Mouse (Mus musculus) brain, adult 2 months (tissue): Measurements from ENCODE around the gene Mrpl38.

Experiments used
- DNase-seq: peaks from one replicate; pipeline ENCODE4 v3.0.0; 2011; ENCODE audit warnings: low read depth, low spot score

Mrpl38 gene

DNA sequence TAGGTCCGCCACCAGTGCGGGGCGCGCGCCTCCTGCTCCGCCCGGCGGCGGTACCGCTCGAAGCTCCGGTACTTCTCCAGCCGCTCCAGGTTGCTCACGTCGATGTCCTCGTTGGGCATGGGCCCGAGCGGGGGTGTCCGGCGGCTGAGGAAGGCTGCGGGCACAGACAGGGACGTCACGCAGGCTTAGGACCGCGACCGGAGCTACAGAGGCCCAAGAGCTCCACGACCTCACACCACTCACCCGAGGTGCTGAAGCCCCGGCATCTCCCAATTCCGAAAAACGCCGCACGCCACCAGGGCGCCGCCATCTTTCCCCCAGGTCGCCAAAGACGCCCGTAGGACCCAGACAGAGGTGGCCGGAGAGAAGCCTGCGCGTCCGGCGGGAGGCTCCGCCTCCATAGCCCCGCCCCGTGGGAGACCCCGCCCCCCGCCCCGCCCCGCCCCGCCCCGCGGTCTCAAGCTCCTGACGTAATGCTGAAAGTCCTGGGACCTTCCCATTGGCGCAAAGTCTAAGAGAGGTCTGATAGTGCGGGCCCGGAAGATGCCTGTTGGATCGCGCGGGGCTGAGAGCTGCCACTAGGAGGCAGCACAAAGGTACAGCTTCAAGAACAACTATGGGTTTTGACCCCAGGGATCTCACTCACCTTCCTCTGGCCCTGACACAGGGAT, at the start of gene Mrpl38:
Gene Mrpl38 (minus strand): TSS at position 401 of the 671 bp plus-strand sequence.
- DNase-seq, result peak; percentile 98

DNA sequence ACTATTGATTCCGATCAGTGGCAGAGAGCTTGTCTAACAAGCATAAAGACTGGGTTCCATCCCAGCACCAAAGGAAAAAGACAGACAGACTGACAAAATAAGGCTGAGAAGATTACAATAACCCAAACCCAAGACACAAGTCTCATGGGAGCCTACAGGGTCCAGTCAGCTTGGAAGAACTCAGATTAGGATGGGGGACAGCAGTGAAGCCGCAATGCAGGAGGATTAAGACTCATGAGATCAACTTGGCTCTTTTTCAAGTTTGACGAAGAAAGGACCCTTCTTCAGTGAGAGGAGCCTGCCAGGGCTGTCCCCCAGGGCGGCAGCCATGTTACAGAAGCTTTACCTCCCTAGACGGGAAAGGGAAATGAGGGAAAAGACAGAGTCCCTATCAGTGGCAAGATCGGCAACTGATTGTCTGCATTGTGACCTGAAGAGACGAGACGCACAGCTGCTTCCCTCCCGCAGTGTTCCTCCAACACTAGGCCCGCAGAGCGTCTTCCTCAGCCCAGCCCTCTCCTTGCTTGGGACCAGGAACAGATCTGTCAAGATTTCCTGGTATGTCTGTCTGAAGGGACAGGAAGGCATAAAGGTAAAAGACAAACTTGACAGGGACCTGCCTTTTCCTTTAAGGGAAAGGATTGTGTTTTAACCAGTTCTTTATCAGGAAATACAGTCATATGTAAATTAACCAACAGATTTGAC, 48.7 kb upstream of the Mrpl38 start:
- DNase-seq, result no peak

DNA sequence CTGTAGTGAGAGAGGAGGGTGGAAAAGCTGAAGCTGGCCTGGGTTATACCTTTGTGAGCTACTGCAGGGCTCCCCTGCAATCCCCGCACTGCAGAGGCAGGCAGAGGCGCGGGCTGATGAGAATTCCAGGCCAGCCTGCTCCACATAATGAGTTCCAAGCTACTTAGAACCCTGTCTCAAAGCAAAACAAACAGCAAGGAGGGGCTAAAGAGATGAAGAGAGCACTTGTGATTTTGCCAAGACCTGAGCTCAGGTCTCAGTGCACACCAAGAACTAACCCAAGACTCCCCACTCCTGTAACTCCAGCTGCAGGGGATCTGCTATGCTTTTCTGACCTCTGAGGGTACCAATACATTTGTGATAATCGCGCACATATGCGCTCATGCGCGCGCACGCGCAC, 47.7 kb upstream of the Mrpl38 start:
- DNase-seq, result no peak

DNA sequence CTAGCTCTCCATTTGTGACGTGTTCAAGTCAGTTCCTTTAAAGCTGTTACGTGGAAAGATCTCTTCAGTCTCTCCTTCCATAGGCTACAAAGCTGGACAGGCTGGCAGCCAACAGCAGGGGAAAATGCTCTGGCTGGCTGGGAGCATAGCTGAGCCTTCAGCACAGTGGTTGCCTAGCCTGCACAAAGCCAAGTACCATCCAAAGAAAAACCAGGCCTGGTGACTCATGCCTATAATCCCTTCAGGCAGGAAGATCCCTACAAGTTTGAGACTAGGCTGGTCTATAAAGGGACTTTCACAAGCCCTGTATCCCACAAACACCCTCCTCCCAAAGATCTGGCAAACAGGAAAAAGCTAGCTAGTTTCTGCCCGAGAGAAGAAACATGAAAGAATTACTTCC, 47.2 kb upstream of the Mrpl38 start:
- peak; percentile 74 for DNase-seq

DNA sequence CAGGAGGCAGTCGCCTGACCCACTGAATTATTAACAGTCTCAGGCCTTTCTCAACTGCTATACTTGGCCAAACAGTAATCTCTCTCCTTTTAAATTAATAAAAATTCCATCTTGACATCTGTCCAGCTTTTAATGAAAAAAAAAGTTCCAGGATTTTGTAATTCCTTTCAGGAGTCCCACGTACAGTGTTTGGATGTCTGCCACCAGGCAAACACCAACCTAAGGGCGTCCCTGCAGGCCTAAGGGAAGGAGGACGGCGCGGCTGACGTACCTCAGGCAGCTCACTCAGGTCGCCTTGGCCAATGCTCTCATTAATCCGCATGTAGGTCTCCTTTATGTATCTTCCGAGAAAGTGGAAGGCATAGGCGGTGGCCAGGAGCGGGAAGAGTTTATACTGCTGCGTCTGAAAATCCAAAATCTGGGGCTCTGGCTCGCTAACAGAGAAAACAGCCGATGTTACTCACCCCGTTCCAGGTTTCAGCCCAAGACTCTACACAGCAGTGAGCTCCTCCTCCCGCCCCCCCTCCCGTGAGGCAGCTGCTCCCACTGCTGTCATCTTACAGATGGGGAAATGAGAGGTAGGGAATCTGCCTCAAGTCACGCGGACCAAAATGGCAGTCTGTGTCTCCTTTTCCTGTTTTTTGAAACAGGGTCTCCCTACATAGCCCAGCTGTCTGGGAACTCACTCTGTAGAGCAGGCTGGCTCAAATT, 39.9 kb upstream of the Mrpl38 start:
- peak; percentile 63 for DNase-seq

GRCm38 (mm10) chr11:116176010-116176409, 37.3 kb upstream of the Mrpl38 start:
- peak; percentile 43 for DNase-seq

DNA sequence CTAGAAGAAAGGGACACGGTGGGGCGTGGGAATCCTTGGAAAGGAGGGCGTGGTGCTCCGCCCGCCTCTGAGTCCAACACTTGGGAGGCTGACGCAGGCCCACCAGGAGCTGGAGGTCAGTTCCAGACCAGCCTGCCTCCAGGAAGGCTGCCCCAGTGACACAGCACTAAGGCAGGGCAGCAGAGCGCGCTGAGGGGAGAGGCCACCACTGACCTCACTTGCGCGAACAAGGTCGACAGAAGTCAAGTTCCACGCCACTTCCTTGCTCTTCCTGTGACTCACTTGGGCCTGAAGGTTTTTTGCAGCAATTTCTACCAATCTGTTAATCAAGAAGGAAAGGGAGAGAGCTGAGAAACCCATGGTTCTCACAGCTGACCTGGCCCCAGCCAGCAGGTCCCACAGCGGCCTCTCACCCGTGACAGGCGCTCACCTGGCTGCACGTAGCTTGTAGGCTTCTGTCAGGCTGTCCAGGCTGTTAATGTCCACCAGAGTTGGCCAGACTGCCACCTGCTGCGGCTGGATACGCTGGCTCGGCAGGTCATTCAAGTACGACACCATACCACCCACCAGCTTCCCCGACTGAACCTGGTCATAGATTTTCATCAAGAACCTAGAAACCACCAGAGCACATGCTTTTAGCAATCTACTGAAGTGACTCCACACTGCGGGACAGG, 36.2 kb upstream of the Mrpl38 start:
- no peak for DNase-seq

DNA sequence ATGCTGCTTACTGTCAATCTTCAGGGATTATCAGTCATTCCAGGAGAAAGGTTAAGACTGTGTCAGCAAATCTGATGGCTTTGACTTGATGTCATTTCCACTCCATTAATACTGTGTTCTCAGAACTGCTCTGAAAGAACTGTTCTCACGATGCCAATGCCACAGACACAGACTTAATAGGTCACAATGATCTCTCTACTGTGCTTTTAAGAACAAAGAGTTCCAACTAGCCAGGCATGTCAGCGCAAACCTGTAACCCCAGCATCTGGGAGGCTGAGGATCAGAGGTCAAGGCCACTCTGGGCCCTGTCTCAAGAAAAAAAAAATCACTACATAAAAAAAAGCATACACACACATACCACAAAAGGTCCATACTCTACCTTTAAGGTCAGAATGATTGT, 33.3 kb upstream of the Mrpl38 start:
- no peak for DNase-seq

DNA sequence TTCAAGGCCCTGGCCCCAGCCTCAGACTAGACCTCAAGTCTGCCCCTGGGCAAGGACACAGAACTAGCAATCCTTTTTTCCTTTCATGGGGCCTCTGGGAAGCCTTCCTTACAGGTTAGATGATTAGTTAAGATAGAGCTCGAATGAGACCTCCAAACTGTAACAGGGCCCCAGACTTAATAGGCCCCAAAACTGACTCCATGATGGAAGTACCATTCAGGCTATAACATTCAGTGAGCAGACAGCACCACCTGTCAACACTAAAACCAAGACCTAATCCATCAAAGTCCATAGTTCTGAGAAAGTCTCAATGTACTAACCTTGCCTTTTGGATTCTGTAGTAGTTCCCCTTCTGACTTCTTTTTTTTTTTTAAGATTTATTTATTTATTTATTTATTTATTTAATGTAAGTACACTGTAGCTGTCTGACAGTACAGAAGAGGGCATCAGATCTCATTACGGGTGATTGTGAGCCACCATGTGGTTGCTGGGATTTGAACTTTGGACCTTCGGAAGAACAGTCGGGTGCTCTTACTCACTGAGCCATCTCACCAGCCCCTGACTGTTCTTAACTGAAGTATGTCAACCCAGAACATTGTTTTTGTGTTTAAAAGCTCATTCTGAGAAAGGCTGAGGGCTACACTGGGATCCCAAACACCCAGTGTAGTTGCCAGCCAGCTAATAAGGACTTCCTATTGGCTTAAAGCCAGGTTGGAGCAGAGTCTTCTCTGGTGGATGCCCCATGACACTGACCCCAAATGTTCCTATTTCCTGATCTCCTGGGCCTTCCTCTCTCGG, 31.5 kb upstream of the Mrpl38 start:
- DNase-seq, result no peak

DNA sequence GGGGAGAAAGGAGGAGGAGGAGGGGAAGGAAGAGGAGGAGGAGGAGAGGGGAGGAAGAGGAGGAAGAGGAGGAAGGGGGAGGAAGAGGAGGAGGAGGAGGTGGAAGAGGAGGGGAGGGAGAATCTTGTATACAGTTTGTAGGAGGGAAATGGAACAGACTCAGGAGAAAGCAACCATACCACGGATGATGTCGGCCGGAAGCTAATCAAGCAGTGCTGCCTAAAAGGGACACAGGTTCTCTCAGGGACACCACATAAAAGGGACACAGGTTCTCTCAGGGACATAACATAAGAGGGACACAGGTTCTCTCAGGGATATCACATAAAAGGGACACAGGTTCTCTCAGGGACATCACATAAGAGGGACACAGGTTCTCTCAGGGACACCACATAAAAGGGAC, 30.5 kb upstream of the Mrpl38 start:
- no peak for DNase-seq

DNA sequence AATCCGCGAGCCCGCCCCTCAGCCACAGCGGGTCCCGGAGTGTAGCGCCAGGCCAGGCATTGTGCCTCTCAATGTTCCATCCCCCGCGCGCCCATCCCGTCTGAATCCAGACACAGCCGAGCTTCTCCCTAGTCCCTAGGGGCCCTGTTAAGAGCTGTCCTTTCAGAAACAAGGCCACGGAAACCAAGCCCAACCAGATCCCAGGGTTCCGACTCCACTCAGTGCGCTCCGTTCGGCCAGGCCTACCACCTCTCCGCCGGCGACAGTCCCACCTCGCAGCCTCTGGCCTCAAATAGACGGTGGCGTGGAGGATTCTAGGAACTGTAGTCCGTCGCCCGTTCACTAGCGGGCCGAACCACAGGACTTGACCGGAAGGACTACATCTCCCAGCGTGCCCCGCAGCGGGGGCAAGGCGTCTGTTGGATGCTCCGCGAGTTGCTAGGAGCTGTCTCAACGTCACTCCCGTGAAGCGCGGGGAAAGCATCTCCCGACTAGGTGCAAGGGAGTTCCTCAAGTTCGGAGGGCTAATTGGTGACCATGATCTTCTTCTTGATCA, 29.3 kb upstream of the Mrpl38 start, which contains the start of gene Fbf1:
Gene Fbf1 (minus strand): TSS at position 283 of the 556 bp plus-strand sequence.
- peak; percentile 99 for DNase-seq

DNA sequence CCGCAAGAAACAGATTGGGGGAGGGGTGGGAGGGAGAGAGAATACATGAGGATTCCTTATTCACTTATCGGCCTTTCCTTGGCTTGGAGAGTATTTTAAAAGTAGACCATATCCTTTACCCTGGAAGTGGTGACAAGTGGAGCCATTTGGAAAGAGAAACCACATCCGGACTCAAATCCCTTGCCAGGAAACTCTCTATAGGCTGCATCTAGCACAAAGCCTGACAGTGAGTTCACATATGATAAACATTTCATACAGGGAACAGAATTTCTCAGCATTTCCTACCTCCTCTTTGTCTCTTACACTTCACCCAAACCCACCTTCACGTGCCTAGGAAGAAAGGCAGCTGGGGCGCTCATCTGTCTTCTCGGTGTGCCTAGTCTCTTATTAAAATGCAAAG, 28.6 kb upstream of the Mrpl38 start:
- peak; percentile 30 for DNase-seq

GRCm38 (mm10) chr11:116163002-116163401, 24.3 kb upstream of the Mrpl38 start:
- DNase-seq, result no peak

DNA sequence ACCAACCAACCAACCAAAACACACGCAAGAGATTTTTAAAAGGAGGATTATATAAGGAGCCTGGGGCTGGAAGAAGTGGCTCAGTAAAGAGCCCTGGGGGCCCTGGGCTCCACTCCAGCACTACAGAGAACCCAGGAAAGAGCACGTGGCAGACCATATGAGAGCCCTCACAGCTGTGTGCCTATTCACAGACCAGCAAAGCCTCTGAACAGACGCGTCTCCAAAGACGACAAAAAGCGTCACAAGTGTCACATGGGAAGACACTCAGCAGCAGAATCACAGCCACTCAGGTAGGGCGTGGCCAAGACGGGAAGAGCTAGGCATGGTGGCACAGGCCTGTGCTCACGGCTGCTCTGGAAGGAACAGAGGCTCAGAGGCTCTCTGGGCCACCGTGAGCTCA, 23.5 kb upstream of the Mrpl38 start:
- peak; percentile 87 for DNase-seq

DNA sequence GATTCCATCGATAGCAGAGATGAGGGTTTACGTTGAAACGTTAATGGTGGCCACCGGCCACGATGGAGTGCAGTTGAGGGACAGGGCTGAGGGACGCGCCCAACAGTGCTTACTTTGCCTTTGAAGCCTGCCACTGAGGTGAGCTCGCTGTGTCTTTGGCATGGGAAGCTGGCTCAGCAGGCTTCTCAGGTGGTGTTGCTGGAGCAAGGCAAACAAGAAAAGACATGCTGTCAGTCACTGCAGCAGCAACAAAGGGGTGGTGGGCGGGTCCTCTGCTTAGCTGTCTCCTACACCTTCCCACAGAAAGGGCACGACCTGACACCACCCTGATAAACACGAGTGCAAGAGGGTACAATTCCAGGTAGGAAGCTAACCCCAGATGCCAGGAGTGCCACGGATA, 22.6 kb upstream of the Mrpl38 start:
- no peak for DNase-seq

GRCm38 (mm10) chr11:116150960-116151359, 12.3 kb upstream of the Mrpl38 start:
- no peak for DNase-seq

DNA sequence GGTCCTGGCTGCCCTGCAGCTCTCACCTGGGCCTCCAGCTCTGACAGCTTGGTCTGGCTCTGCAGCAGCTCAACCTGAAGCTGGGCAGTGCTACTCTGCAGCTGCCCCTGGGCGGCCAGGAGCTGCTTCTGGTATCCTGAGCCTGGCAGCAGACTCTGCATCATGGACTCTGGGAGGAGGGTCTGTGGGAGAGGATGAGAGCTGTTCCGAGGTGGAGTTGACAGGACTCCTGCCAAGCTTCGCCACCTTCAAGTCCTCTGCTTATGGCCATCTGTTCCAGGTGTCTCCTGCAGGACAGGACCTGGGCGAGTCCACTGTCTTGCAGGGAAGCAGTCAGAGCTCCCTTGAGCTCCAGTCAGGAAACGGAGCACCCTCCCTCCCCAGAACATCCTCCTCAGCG, 10.7 kb upstream of the Mrpl38 start:
- DNase-seq, result peak; percentile 48

GRCm38 (mm10) chr11:116148761-116149221, 10.1 kb upstream of the Mrpl38 start:
- peak; percentile 91 for DNase-seq

- peak; percentile 89 for DNase-seq
These were observed 7.8 kb upstream of the Mrpl38 start for GRCm38 (mm10) chr11:116146294-116146985.
